Mouse (Mus musculus) erythroblast, adult 5-6 weeks (primary cell): ENCODE data around the gene Ppp5c. TPM values are rescaled to one million over a fixed set of nuclear protein-coding genes. Genes with fewer than 3 reads are reported as not detected.

Experiments used
- ATAC-seq: replicated peaks from 2 replicates; pipeline ENCODE4 v1.8.0; 2016; ENCODE audit warnings: moderate number of reproducible peaks, mild to moderate bottlenecking, moderate TSS enrichment, inconsistent platforms; ENCODE audit not compliant: poor library complexity, low FRiP score, severe bottlenecking
- total RNA-seq, 2 experiments: library from RNA; stranded (forward) in 1 of 2; stranded (reverse) in 1 of 2; fragments of 150-400 nt in 1 of 2; fragments of 200-764, 138-1000 nt in 1 of 2; gene quantifications; 2 replicates each; pipeline versions ENCODE4 v1.2.3 to v1.2.4; 2015 to 2017; ENCODE audit warnings: low replicate concordance in 2 of 2

The Ppp5c gene
- total RNA-seq, 2 experiments from 2014 or later: 18.9 to 21.3 TPM

DNA sequence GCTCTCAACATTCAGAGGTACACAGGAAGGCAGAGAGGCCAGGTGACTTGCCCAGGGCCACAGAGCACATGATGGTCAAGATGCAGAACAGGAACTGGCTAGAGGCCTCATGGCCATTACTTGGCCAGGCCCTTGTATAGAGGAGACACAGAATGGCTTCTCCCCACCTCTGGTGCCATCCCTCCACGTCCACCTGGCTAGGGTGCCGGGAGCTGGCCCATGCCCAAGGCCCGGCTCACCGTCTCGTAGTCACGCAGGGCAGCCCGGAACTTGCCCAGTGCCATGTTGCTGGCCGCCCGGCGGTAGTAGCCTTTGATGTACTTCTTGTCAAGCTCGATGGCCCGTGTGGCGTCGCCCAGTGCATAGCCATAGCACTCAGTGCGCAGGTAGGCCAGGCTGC, 5.5 kb downstream of the Ppp5c start:
- ATAC-seq: no peak

DNA sequence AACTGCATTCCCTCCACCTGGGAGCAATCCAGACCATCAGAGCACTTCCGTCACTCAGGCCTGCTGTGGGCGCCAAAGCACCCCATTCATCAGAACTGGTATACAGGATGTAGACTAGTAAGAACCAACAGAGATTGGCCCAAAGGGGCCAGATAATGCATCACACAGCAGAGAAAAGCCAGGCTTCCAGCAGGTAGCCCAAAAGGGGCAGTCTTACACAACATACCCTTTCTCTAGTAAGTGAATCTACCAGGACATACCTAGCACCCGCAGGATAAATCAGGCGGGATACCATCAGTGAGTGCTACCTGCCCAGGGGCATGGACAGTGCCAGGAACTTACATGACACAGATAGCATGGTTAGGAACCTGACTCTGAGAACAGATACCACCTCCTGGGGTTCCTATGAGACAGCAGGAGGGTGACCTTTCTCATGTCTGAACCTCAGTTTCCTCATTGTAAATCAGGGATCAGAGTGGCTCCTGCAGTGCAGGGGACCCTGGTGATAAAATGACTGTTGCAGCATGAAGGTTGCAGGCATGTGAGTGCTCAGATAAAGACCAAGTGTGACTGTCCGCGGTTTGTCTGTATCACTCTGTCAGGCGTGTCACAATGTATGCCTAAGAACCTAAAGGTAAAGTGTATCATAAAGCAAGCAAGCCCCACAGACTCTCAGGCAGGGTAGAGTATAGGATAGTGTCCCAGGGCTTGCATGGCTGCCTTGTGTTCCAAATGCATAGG, 8.1 kb downstream of the Ppp5c start:
- no peak for ATAC-seq

DNA sequence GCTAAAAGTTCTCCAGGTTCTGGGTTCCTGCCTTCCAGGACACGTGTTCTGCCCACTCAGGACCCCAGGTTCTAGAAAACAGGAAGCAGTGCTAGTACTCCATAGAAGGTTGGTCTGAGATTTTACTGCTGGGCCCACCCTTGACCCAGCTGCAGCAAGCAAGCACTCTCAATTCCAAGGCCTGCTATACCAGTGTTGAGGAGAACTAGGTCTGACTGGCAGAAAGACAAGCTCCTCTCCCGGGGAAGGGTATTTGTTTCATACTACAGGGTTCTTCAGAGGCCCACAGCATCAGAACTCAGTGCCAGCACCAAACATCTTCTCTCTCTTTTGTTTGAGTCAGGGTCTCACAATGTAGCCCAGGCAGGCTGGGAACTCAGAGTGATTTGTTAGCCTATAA, 9.8 kb downstream of the Ppp5c start:
- ATAC-seq: no peak

DNA sequence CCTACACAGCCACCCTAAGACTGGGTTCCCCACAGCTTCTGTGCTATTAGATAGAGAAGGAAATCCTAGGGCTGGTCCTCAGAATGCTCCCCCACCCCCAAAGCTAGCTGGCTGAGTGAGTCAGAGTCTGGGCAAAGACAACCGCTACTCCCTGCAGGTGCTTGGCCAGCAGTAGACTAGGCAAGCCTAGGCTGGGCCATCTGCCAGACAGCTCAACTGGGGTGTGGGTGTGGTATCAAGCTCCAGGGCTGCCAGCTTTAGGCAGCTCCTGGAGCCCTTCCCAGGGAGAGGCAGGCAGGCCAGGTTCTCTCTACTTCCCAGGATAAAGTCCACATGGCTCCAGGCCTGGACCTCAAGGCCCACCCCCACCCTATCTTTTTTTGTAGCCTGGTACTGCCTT, 10.7 kb downstream of the Ppp5c start:
- ATAC-seq: no peak; the same call in 1 of the 2 replicates

DNA sequence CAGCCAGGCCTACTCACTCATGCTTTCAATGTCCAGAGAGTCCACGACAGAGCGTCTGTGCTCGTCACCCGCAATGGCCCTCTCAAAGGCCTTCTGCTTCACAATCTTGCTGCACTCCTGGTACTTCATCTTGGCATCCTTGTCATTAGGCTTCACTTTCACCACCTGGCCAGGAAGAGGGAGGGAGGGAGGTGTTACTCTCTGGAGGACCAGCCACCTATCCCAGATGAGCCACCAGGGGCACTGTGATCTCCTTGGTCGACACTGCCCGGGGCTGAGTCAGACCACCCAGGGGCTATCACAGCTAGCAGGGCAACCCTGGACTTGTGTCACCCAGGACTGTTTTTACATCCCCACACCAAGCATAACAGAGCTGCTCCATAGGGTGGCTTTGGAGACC, 12.3 kb downstream of the Ppp5c start:
- no peak for ATAC-seq

DNA sequence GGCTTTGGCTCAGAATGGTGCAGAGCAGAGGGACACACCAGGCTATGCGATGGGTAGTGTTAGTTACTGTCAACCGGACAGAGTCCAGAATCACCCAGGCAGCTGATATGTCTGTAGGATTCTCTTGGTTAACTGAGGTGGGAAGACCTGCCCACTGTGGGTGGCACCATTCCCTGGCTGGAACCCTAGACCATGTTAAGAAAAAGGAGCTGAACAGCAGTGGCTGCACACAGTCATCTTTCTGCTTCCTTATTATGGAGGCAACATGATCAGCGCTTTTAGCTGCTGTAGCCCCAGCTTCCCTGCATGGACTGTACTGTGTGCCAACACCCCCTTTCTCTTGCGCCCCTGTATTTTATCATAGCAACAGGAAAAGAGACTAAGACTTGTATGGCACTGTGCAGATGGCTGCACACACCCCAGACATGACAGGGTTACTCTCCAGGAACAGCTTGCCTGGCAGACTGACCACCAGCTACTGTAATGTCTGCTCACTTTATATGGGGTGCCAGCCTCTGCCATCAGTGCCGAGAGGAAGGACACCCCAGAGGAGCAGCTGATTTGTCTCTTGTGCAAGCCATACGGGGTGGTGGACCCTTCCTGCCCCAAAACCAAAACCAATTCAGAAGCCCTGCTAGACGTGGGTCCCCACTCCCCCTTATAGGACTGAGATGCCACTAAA, 15.7 kb downstream of the Ppp5c start:
- ATAC-seq: no peak

DNA sequence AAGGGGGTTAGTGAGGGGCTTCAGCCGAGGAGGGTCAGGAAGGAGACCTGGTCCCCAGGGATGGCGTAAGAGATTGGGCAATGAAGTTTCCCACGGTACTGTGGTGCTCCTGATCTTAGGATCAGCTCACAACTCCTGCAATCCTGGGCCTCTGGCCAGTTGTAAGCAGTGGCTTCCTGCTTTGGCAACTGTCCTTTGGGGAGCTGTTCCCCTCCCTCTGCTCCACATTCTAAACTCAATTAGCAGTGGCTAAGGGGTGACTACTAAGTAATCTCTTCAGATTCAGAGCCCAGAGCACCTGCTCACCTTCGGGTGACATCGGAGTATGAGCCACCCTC, 17.7 kb downstream of the Ppp5c start:
- ATAC-seq: no peak

DNA sequence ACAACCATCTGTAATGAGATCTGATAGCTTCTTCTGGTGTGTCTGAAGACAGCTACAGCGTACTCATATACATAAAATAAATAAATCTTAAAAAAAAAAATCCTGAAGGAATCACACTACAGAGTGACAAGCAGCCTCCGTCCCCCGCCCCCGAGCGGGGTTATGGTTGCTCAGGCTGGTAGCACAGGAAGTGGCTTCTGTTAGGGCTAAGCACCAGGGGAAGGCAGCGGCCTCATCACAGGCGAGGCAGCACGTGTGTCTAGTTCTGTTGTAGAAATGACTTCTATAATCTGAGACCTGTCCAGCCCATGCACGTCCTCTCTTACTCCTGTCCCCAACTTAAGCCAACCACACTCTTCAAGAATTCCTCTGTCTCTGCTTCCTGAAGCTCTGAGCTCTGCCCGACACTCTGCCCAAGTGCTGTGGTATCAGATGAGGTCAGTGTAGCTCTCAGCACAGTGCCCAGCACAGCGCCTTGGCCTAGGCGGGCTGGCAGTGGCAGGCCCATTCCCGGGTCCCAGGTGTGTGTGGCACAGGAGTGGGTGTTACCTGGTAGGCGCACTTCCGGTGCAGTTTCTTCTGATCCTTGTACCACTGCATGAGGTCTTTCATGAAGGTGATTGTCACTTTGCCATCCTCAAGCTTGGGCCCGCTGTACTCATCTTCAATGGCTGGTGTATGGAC, 18.3 kb downstream of the Ppp5c start:
- ATAC-seq: no peak

DNA sequence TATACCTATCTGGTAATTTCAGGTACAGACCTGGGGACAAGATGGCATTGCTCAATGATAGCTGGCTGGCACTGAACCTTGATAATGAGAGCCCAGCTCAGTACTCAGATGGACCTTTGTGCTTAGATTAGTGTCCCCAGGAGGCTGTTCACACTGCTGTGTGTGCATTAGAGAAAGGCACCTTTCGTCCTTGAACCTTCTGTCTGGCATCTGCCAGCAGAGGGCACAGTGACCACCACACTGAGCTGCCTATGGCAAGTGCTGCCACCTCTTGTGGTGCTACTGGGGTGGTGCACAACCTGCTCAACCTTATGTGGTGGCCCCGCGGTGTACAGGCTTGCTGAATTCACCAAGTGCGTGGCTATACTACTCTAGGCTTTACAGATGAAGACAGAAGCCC, 20.4 kb downstream of the Ppp5c start:
- no peak for ATAC-seq

DNA sequence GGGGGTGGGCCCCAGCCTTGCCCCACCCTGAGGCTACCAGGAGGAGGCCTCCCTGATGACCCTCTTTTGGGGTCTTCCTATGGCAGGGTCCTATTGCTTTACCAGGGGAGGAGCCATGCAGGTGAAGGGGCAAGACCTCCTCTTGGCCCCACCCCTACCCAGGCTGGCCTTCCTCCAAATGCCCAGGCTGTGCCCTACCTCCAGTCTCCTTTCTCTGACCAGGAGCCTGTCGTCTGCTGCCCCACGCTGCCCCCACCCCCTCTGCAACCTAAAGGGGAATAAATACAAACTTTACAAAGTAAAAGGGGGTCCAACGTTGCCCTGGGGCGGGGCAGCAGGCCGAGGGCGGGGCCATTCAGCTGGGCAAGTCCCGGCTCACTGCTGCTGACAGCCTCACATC, 23.0 kb downstream of the Ppp5c start:
- ATAC-seq: no peak

DNA sequence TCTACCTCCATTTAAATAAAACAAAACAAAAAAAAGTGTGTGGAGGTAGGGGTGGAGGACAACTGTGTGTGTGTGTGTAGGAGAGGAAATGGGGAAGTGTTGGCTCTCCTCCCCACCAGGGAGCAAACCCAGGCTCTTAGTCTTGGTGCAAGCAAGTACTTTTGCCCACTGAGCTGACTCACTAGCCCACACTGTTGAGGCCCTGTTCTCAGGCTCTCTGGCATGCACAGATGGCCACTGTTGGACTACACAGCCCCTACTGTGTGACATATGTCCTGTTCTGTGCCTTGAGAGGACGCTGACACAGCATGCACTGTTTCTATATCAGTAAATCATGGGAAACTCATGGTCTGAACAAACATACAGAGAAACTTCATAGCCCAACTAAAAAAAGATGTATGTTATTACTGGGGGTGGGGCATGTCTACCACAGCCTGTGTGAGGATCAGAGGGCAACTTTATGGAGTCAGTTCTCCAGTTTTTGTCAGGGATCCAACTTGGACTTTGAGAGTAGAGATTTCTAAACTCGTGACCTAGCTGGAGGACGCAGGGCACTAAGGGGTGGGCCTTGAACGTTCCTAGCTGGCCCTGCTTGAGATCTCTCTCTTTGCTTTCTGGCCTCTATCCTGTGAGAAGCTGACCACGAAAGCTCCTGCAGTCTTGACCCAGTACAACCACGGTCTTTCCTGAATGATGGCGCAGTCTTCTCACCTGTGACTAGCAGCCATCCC, 24.3 kb downstream of the Ppp5c start:
- ATAC-seq: no peak

DNA sequence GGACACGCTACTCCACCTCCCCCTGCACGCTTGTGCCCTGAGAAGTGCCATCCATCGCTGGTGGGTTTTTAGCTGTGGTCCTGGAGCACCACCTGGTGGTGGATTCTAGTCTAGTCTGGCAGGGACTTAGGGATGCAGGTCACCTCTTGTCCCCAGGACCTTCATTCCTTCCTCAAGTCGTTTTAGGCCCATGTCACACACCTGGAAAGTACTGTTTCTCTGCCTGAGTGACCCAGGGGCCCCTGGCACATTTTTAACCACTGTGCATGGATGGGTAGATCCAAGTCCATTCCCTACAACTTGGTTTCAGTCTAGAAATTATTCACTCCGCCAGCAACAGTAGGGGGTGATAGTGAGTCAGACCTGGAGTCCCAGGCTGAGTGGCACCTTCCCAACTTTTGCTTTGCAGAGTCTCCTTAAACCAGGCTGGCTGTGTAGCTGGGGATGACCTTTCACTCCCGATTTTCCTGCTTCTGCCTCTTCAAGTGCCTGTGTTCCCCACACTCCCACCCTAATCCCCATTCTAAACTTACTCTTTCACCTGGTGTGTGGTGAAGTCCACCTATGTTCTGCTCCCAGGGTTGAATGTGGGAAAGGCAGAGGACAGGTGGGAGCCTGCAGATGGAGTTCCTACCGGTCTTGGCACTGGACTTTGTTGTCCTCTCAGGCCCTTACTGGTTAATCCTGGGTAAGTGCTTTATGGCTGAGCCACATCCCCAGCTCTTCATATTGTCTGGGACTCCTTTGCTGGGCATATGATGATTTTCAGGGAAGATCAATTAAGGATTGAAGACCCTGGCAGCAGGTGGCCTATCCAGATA, 25.1 kb downstream of the Ppp5c start:
- ATAC-seq: peak; percentile 55; the same call in 1 of the 2 replicates

DNA sequence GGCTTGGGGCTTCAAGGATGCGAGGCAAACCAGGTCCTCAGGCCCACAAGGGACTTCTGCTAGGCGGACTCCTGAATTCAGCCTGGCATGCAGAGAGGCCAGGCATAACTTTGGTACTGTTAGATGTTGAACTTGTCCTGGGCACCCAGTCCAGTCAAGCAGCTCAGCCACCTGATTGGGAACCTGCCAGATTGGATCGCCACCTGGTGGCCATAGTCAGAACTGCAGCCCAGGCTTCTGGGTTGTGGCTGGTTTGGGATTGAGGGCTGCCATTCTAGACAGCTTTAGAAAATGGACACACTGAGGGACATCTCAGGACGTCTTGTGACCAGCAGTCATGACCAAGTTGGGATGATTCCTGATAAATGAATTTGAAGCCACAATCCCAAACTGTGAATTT, 28.1 kb downstream of the Ppp5c start:
- ATAC-seq: peak; percentile 80

DNA sequence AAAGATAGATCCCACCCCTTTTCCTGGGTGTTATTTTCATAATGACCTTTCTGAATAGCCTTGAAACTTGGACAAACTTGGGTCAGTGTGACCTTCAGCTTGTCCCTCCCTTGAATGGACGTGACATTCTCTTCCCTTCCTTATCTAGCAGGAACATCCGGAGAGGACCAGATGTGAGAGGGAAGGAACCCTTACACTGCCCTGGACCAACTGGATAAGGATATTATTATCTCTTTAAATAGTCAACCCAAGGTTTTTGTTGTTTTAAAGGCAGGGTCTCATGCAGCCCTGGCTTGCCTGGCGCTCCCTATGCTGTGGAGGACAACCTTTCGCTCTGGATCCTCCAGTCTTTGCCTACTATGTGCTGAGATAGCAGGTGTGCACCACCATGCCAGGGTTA, 28.5 kb downstream of the Ppp5c start:
- ATAC-seq: no peak

DNA sequence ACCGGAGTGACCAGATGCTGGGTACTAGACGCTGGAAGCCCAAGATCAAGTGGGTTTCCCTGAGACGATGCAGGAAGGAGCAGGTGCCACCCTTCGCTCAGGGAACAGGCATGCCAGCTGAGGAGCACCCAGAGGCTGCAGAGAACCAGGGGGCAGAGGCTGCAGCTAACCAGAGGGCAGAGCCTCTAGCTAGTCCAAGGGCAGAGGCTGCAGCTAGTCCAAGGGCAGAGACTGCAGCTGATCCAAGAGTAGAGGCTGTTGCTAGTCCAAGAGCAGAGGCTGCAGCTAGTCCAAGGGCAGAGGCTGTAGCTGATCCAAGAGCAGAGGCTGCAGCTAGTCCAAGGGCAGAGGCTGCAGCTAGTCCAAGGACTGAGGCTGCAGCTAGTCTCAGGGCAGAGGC, 32.4 kb downstream of the Ppp5c start:
- ATAC-seq: no peak

DNA sequence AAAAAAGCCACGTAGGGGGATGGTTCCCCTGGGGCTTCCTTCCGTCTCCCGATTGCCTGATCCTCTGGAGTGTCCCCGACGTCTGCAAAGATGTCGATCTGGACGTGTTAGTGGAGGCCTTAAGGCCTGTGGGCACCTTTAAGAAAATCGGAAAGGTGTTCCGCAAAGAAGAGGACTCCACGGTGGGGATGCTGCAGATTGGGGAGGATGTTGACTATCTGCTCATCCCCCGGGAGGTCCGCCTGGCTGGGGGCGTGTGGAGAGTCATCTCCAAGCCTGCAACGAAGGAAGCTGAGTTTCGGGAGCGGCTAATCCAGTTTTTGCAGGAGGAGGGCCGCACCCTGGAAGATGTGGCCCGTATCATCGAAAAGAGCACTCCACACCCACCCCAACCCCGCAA, 33.3 kb downstream of the Ppp5c start:
- ATAC-seq: no peak

DNA sequence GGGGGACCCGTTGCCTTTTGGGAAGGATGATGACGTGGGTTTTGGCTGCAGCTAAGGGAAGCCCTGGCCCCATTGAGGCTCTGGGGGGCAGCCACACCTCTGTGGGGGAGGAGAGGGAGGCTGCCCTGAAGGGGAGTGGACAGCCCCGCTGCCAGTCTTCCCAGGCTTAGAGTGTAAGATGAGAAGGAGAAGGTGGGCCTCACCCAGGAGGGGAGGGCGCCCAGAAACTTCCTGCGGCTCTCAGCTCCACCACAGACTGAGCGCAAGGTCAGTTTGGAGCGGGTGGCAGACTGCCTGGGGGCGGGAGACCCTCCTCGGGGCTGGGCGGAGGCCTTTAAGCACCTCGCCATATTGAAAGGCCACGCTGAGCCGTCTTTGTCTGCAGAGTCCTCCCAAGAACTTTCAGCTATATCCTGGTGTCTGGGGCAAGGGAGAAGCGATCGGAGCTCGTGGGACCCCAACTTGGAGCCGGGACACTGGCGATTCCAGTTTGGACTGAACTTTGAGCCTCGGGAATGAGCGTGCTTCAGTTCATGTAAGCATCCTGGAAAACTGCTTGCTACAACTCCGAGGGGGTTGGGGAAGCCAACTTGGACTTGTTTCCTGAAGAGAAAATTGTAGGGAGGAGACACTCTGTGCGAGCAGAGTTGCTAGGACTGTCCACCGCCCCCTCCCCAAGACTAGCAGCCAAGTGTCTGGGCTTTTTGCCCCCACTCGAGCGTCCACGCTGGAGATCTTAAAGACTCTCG, 33.9 kb downstream of the Ppp5c start:
- ATAC-seq: no peak

DNA sequence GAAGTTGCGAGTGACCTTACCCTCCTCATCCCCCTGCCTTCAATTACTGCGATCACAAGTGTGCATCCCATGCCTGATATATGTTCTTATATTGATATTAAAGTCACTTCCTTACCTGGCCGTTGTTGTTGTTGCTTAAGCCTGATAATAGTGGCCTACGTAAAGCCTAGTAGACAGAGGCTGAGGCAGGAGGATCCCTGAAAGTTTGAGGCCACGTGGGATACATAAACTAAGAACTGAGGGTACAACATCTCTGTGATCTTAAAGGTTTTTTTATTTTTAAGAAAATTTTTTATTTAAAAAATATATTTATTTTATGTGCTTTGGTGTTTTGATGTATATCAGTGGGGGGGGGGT, 35.3 kb downstream of the Ppp5c start, which contains the start of gene Ccdc8:
TSS of gene Ccdc8 (plus strand) at position 258 of the 357 bp plus-strand sequence.
- ATAC-seq: no peak
